Mouse (Mus musculus) frontal cortex, postnatal 36 days (tissue): ENCODE data around the gene Gm10801.
"Not testable (repeated sequence)": the region's sequence is repeated elsewhere in the genome, so short reads cannot be mapped to it uniquely, and the experiment has no call there.

Experiments used
- DNase-seq, 2 experiments: peaks; one replicate each; pipeline ENCODE4 v3.0.0; 2022; ENCODE audit warnings: low spot score in 2 of 2

Gm10801 gene

DNA sequence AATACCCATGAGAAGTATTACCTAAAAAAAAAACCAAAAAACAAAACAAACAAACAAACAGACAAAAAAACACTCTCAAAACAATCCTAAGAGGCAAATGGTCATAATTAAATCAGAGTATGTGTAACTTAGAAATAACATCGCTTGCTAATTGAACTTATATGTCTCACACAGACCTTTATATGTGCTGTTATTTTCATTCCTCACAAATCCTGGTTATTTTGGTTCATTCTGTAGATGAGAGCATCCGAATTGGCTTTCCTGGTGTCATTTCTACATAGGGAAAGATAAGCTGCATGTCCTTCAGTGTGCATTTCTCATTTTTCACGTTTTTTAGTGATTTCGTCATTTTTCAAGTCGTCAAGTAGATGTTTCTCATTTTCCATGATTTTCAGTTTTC, at the start of gene Gm10801:
Gm10801 (plus strand) TSS at position 301 of the 400 bp plus-strand sequence.
- not testable (repeated sequence) for DNase-seq

- DNase-seq = not testable (repeated sequence)
Measured at GRCm38 (mm10) chr2:98667201-98667600, 5.2 kb downstream of the Gm10801 start, which contains the start of gene Gm10800. TSS of gene Gm10800 (minus strand) at chr2:98667301.

- no peak for DNase-seq
Measured at GRCm38 (mm10) chr2:98697533-98697932, 35.5 kb downstream of the Gm10801 start.
